Mouse (Mus musculus) ES-E14 (cell line): Measurements from ENCODE around the gene Mapk6.

Experiments
- CHD2 ChIP-seq: IDR thresholded peaks from 2 replicates; pipeline ENCODE4 v1.6.1; 2014; ENCODE audit warnings: mild to moderate bottlenecking, low read depth, low read length, inconsistent platforms
- HCFC1 ChIP-seq: IDR thresholded peaks from 2 replicates; pipeline ENCODE4 v1.6.1; 2012; ENCODE audit warnings: low read length, inconsistent platforms, borderline replicate concordance; ENCODE audit not compliant: insufficient read depth
- MAFK ChIP-seq: IDR thresholded peaks from 2 replicates; pipeline ENCODE4 v1.6.1; 2014; ENCODE audit warnings: mild to moderate bottlenecking, low read depth, low read length, inconsistent platforms; ENCODE audit not compliant: insufficient read depth
- ZNF384 ChIP-seq: IDR thresholded peaks from 2 replicates; pipeline ENCODE4 v1.6.1; 2012; ENCODE audit warnings: low read depth, low read length, inconsistent platforms

- TF ChIP-seq ZNF384 (no peak), HCFC1 (no peak), CHD2 (no peak), MAFK (no peak)
Observed at GRCm38 (mm10) chr9:75382825-75383224, 27.0 kb downstream of the Mapk6 start.
